Mouse (Mus musculus) embryonic fibroblast, embryonic 13.5 days (primary cell): ENCODE results near the gene Umod.

ENCODE experiments used
- CTCF ChIP-seq: IDR thresholded peaks from 2 replicates; pipeline ENCODE4 v1.5.1; 2011; ENCODE audit warnings: mild to moderate bottlenecking, control low read depth, low read length, moderate library complexity, borderline replicate concordance; ENCODE audit not compliant: insufficient read depth
- POLR2A ChIP-seq: IDR thresholded peaks from 2 replicates; pipeline ENCODE4 v1.6.1; 2011; ENCODE audit warnings: low read depth, mild to moderate bottlenecking, control low read depth, low read length, moderate library complexity

GRCm38 (mm10) chr7:119525881-119526281 lies 46.8 kb upstream of the Umod start:
- TF ChIP-seq POLR2A = no peak
- TF ChIP-seq CTCF = no peak
